Mouse (Mus musculus): Measurements from ENCODE around the gene Rab4a. TPM values are rescaled to one million over a fixed set of nuclear protein-coding genes. Genes with fewer than 3 reads are reported as not detected.

Rab4a gene
- polyA plus RNA-seq, 1 experiment from 2014 or later: 58.7 TPM

- H3K36me3 ChIP-seq (ENCODE audit: control insufficient read depth, insufficient read depth, low read length): no peaks in the 10 kb centered on the region
- no peak for ATAC-seq (replicated peaks; ENCODE audit: insufficient number of reproducible peaks, low FRiP score, low TSS enrichment)
- no peak overlapping the region for H3K4me2 ChIP-seq
- WGBS (ENCODE audit: insufficient replicate concordance): 74% methylated on average over 5 of the region's 5 CpGs
- no peaks in the 10 kb centered on the region for H3K9me3 ChIP-seq (replicated peaks; ENCODE audit: control insufficient read depth, low read length)
- H3K27me3 ChIP-seq (ENCODE audit: control insufficient read depth, insufficient read depth, low read length): no peaks in the 10 kb centered on the region
- H3K27ac ChIP-seq (ENCODE audit: low read depth, low read length): no peak overlapping the region
- H3K4me1 ChIP-seq (ENCODE audit: control insufficient read depth, insufficient read depth, low read length): no peaks in the 10 kb centered on the region; the same call in 1 of the 2 replicates
- H3K9ac ChIP-seq (ENCODE audit: low read depth, low read length): no peak overlapping the region
- H3K4me3 ChIP-seq (ENCODE audit: low read depth, low read length): no peak overlapping the region
Observed at GRCm38 (mm10) chr8:123851590-123851989, 45.8 kb downstream of the Rab4a start.

GRCm38 (mm10) chr8:123854252-123854651, 48.5 kb downstream of the Rab4a start:
- Histone ChIP-seq H3K4me2 (no peak overlapping the region), H3K4me1 (ENCODE audit: control insufficient read depth, insufficient read depth, low read length) (peaks cover 7% of the 10 kb centered on the region), H3K27me3 (ENCODE audit: control insufficient read depth, insufficient read depth, low read length) (no peaks in the 10 kb centered on the region; the same call in 1 of the 2 replicates), H3K36me3 (ENCODE audit: control insufficient read depth, insufficient read depth, low read length) (no peaks in the 10 kb centered on the region), H3K4me3 (ENCODE audit: low read depth, low read length) (no peak overlapping the region), H3K27ac (ENCODE audit: low read depth, low read length) (no peak overlapping the region), H3K9me3 (replicated peaks; ENCODE audit: control insufficient read depth, low read length) (no peaks in the 10 kb centered on the region), H3K9ac (ENCODE audit: low read depth, low read length) (no peak overlapping the region)
- no peak for ATAC-seq (replicated peaks; ENCODE audit: insufficient number of reproducible peaks, low FRiP score, low TSS enrichment)
- WGBS (ENCODE audit: insufficient replicate concordance): 64% methylated on average over 1 of the region's 1 CpGs

GRCm38 (mm10) chr8:123854733-123855475, 49.1 kb downstream of the Rab4a start:
- Histone ChIP-seq H3K27me3 (ENCODE audit: control insufficient read depth, insufficient read depth, low read length) (no peaks in the 10 kb centered on the region; the same call in none of the 2 replicates), H3K27ac (ENCODE audit: low read depth, low read length) (no peak overlapping the region), H3K4me2 (no peak overlapping the region), H3K36me3 (ENCODE audit: control insufficient read depth, insufficient read depth, low read length) (no peaks in the 10 kb centered on the region), H3K9me3 (replicated peaks; ENCODE audit: control insufficient read depth, low read length) (no peaks in the 10 kb centered on the region), H3K4me3 (ENCODE audit: low read depth, low read length) (no peak overlapping the region), H3K9ac (ENCODE audit: low read depth, low read length) (no peak overlapping the region), H3K4me1 (ENCODE audit: control insufficient read depth, insufficient read depth, low read length) (peaks cover 7% of the 10 kb centered on the region)
- 81% methylated on average over 9 of the region's 9 CpGs for WGBS (ENCODE audit: insufficient replicate concordance)
- ATAC-seq (replicated peaks; ENCODE audit: insufficient number of reproducible peaks, low FRiP score, low TSS enrichment): no peak

- 70% methylated on average over 3 of the region's 3 CpGs for WGBS (ENCODE audit: insufficient replicate concordance)
Observed at GRCm38 (mm10) chr8:123857361-123857760, 51.6 kb downstream of the Rab4a start.

GRCm38 (mm10) chr8:123858574-123858940, 52.8 kb downstream of the Rab4a start:
- peaks cover 7% of the 10 kb centered on the region for H3K4me1 ChIP-seq (ENCODE audit: control insufficient read depth, insufficient read depth, low read length)
- H3K36me3 ChIP-seq (ENCODE audit: control insufficient read depth, insufficient read depth, low read length): no peaks in the 10 kb centered on the region
- no peaks in the 10 kb centered on the region for H3K9me3 ChIP-seq (replicated peaks; ENCODE audit: control insufficient read depth, low read length)
- peaks cover 4% of the 10 kb centered on the region for H3K27me3 ChIP-seq (ENCODE audit: control insufficient read depth, insufficient read depth, low read length)
- H3K4me3 ChIP-seq (ENCODE audit: low read depth, low read length): peak overlapping the region; percentile 94
- WGBS (ENCODE audit: insufficient replicate concordance): under 1% methylated on average over 17 of the region's 17 CpGs
- H3K9ac ChIP-seq (ENCODE audit: low read depth, low read length): peak overlapping the region; percentile 76
- H3K27ac ChIP-seq (ENCODE audit: low read depth, low read length): 0 out of 2 replicates have a peak overlapping the region, but pooled peaks have one; percentile 50
- peak overlapping the region; percentile 70 for H3K4me2 ChIP-seq
- ATAC-seq (replicated peaks; ENCODE audit: insufficient number of reproducible peaks, low FRiP score, low TSS enrichment): no peak; the same call in 1 of the 2 replicates

More at GRCm38 (mm10) chr8:123857361-123857760, 51.6 kb downstream of the Rab4a start:
- no peak overlapping the region for H3K9ac ChIP-seq (ENCODE audit: low read depth, low read length)
- H3K4me1 ChIP-seq (ENCODE audit: control insufficient read depth, insufficient read depth, low read length): peaks cover 7% of the 10 kb centered on the region
- no peaks in the 10 kb centered on the region for H3K36me3 ChIP-seq (ENCODE audit: control insufficient read depth, insufficient read depth, low read length)
- H3K4me2 ChIP-seq: no peak overlapping the region
- H3K4me3 ChIP-seq (ENCODE audit: low read depth, low read length): no peak overlapping the region
- H3K27ac ChIP-seq (ENCODE audit: low read depth, low read length): no peak overlapping the region
- ATAC-seq (replicated peaks; ENCODE audit: insufficient number of reproducible peaks, low FRiP score, low TSS enrichment): no peak
- no peaks in the 10 kb centered on the region for H3K9me3 ChIP-seq (replicated peaks; ENCODE audit: control insufficient read depth, low read length)
- H3K27me3 ChIP-seq (ENCODE audit: control insufficient read depth, insufficient read depth, low read length): peaks cover 4% of the 10 kb centered on the region

DNA sequence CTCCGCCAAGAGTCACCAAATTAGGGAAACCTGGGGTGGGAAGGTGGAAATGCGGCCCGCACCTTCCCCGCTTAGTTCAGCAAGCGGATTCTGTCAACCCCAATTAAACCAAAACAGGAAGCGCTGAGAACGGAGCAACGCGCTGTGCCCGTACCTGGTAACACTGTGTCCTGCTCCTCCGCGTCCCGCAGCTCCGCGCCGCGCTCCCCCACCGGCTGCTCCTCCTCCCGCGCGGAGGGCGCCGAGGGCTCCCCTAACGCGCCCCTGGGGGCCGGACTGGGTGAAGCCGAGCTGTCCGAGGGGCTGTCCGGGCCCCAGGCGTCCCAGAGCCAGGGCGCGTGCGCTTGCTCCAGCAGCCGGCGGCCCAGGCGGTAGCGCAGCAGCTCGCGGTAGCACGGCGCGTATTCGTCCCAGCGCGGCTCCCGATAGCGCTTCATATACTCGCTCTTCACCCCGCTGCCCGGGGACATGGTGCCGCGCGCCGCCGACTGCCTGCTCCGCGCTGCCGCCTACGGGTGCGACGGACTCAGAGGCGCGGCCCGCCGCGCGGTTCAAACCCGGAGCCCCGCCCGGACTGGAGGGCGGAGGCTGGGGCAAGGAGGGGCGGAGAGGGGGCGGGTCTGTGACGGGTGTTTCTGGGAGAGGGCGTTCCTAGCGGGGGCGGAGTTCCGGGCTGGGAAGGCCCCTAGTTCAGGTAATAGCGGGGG, 53.3 kb downstream of the Rab4a start:
- H3K4me2 ChIP-seq: peak overlapping the region; percentile 70
- H3K9ac ChIP-seq (ENCODE audit: low read depth, low read length): peak overlapping the region; percentile 76
- peaks cover 4% of the 10 kb centered on the region for H3K27me3 ChIP-seq (ENCODE audit: control insufficient read depth, insufficient read depth, low read length)
- under 1% methylated on average over 68 of the region's 79 CpGs for WGBS (ENCODE audit: insufficient replicate concordance)
- H3K36me3 ChIP-seq (ENCODE audit: control insufficient read depth, insufficient read depth, low read length): no peaks in the 10 kb centered on the region
- peak overlapping the region; percentile 50; the same call in 1 of the 2 replicates for H3K27ac ChIP-seq (ENCODE audit: low read depth, low read length)
- H3K4me1 ChIP-seq (ENCODE audit: control insufficient read depth, insufficient read depth, low read length): peaks cover 7% of the 10 kb centered on the region
- no peaks in the 10 kb centered on the region for H3K9me3 ChIP-seq (replicated peaks; ENCODE audit: control insufficient read depth, low read length)
- peak; percentile 96 for ATAC-seq (replicated peaks; ENCODE audit: insufficient number of reproducible peaks, low FRiP score, low TSS enrichment)
- peak overlapping the region; percentile 94 for H3K4me3 ChIP-seq (ENCODE audit: low read depth, low read length)

DNA sequence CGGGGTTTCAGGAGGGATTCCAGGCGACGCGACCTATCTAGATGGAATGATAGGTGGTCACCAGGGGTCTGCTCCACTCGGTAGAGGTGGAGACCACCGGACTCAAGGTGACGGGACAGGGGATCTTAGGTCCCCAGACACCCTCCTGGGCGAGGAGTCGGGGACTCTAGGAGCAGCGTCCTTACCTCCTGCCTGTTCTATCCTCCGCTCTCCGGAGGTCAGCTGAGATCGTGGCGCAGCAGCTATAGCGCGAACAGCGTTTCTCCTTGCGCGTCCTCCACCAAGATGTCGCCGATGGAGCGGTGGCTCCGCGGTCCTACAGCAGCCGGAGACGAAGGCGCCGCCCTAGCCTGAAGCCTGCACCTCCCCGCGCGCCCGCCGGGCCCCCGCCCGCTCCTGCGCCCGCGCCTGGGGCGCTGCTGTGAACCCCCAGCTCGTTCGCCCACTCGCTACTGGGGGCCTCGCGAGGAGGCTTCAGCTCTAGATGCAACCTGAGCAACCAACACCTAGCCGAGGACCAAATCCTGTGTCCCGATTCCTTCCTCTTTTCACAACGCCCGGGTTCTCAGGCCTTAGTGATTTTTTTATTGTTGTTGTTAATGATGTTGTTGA, 54.0 kb downstream of the Rab4a start, which contains the start of gene Ccsap:
Ccsap (minus strand) TSS at position 562 of the 612 bp plus-strand sequence.
- ATAC-seq (replicated peaks; ENCODE audit: insufficient number of reproducible peaks, low FRiP score, low TSS enrichment): peak; percentile 67
- H3K9me3 ChIP-seq (replicated peaks; ENCODE audit: control insufficient read depth, low read length): no peaks in the 10 kb centered on the region
- H3K36me3 ChIP-seq (ENCODE audit: control insufficient read depth, insufficient read depth, low read length): no peaks in the 10 kb centered on the region
- H3K4me1 ChIP-seq (ENCODE audit: control insufficient read depth, insufficient read depth, low read length): peaks cover 10% of the 10 kb centered on the region
- peak within 1 kb of the TSS; percentile 70 for H3K4me2 ChIP-seq
- peak within 1 kb of the TSS; percentile 50 for H3K27ac ChIP-seq (ENCODE audit: low read depth, low read length)
- peaks cover 4% of the 10 kb centered on the region for H3K27me3 ChIP-seq (ENCODE audit: control insufficient read depth, insufficient read depth, low read length)
- peak within 1 kb of the TSS; percentile 76 for H3K9ac ChIP-seq (ENCODE audit: low read depth, low read length)
- H3K4me3 ChIP-seq (ENCODE audit: low read depth, low read length): peak within 1 kb of the TSS; percentile 94
- WGBS (ENCODE audit: insufficient replicate concordance): 1% methylated on average over 48 of the region's 48 CpGs

- Histone ChIP-seq H3K9me3 (replicated peaks; ENCODE audit: control insufficient read depth, low read length) (no peaks in the 10 kb centered on the region), H3K36me3 (ENCODE audit: control insufficient read depth, insufficient read depth, low read length) (no peaks in the 10 kb centered on the region), H3K27ac (ENCODE audit: low read depth, low read length) (no peak overlapping the region), H3K4me2 (peak overlapping the region; percentile 70; the same call in 1 of the 2 replicates), H3K4me1 (ENCODE audit: control insufficient read depth, insufficient read depth, low read length) (peaks cover 10% of the 10 kb centered on the region), H3K27me3 (ENCODE audit: control insufficient read depth, insufficient read depth, low read length) (peaks cover 4% of the 10 kb centered on the region), H3K9ac (ENCODE audit: low read depth, low read length) (no peak overlapping the region), H3K4me3 (ENCODE audit: low read depth, low read length) (peak overlapping the region; percentile 94; the same call in 1 of the 2 replicates)
- ATAC-seq (replicated peaks; ENCODE audit: insufficient number of reproducible peaks, low FRiP score, low TSS enrichment): no peak
- WGBS (ENCODE audit: insufficient replicate concordance): 65% methylated on average over 4 of the region's 4 CpGs
Observed at GRCm38 (mm10) chr8:123860386-123860785, 54.6 kb downstream of the Rab4a start.
